Mouse (Mus musculus) A20 (cell line): ENCODE measurements at regions not wholly inside any gene's neighbourhood (a gene's known extent, or its start where the extent isn't known, plus 50 kb on each side); places are given as distances from the start of the nearest gene placed in this dataset.
A peak's percentile ranks its signal among the peaks of the same experiment; 100 is the strongest.

Experiments used
- DNase-seq: peaks from one replicate; pipeline ENCODE4 v3.0.0-alpha.2; 2011; ENCODE audit warnings: low read depth, low spot score

GRCm38 (mm10) chr3:66646251-66646650 lies 334.9 kb upstream of the Rsrc1 start:
- DNase-seq = no peak

DNA sequence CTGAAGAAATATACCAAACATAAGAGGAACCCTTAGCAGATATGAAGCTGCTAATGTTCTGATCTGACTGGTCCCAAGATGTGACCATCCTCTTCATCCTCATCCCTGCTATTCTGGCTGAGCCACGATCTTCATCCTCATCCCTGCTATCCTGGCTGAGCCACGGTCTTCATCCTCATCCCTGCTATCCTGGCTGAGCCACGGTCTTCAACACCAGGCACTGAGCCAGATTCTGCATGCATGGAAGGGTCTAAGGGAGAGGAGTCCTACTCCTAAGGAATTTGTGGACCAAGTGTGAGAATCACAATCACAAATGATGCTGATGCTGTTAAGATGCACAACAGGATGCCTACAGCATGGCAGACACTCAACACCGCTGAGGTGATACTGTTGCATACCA lies 331.9 kb upstream of the Rsrc1 start:
- DNase-seq = no peak

DNA sequence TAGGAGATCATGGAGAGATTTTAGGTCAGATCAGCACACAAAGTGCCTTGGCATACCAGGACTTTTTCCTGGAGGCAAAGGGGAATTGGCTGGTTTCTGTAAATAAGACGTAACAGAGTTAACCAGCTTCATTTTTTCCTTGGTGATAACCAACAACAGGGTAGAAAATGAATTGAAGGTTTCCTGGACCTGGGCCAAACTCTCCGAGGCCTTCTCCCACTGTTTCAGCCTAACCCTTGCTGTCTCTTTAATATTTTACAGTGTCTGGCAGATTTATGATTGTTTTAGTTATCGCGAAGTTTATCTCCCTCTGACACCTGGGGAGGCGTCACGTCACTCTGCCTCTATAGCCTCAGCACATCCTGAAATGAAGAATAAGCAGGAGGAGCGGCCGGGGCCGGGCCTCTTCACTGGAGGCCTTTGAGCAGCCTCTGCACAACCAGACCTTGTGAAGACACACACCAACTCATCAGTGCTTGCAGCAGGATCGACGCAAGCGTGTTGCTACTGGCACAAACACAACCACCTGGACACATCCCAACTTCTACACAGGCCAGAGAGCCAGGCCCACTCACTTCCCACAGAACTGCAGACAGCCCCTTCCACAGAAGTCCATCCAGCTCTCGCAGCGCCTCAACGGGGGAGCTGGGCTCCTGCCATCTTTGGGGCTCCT lies 331.0 kb upstream of the Rsrc1 start:
- no peak for DNase-seq

- DNase-seq = no peak
Measured at GRCm38 (mm10) chr3:66650749-66651472, 330.3 kb upstream of the Rsrc1 start.

DNA sequence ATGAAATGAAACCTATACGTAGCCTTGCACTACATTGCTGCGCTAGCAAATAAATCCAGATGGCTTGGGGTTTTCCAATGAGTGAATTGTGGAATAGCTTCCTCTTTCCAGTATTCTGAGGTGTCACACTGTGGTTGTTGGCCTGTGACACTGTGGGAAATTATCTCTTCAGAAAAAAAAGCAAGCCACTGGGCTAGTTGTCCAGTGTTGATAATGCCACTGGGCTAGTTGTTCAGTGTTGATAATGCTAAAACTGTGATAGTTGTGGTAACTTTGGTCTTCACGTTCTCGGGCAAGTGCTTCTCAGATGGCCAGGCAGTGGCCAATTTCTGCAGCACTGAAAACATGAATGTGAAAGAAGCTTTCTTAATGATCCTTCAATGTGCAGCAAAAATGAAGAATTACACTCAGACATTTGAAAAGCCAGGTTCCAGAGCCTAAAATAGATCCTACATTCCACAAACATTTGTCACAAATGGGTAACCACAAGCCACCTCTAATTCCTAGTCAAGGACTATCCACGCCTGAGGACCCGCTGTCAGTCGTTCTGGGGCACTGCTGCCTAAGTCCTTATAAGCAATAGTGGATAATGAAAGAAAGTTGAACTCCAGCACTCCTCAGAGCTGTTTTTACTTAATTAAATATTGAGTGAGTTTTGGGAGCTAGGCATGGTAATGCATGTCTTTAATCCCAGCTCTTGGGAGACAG lies 328.9 kb upstream of the Rsrc1 start:
- DNase-seq = no peak

GRCm38 (mm10) chr3:66653961-66654360 lies 327.2 kb upstream of the Rsrc1 start:
- no peak for DNase-seq

GRCm38 (mm10) chr3:66654860-66655259 lies 326.3 kb upstream of the Rsrc1 start:
- no peak for DNase-seq

- no peak for DNase-seq
Measured at GRCm38 (mm10) chr3:66656458-66656857, 324.7 kb upstream of the Rsrc1 start.

GRCm38 (mm10) chr3:66660555-66660954 lies 320.6 kb upstream of the Rsrc1 start:
- DNase-seq = no peak

DNA sequence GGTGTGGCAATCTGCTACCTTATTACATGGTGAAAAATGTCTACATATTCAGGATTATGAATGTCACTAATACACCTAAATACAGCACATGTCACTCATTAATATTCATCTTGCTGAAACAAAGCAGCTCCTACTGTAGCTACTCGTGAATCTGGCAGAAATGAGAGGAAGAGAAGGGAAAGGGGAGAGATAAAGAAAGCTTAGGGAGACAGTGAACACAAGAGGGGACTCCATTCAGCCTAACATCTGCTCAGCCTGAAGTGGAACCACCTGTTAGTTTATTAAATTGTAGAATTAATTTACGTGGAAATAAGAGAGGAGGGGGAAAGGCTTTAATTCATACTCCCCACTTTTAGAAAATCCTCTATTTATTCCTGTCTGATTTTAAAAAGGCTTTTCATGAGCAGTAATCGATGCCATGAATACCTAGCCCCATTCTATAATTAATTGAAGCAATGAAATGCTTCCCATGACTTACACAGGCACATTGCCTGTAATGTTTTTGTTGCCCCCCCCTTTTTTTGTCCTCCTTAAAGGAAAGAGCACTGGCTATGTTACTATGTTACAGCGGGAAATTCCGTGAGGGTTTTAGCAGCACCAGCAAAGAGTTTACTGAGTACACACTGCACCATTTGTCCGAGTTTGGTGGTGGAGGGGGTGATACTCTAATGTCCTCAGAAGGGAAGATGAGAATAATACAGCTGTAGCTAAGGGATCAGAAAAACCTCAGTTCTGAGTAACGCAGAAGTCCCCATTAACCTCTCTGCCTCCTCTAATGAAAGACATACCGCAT lies 319.2 kb upstream of the Rsrc1 start:
- no peak for DNase-seq

DNA sequence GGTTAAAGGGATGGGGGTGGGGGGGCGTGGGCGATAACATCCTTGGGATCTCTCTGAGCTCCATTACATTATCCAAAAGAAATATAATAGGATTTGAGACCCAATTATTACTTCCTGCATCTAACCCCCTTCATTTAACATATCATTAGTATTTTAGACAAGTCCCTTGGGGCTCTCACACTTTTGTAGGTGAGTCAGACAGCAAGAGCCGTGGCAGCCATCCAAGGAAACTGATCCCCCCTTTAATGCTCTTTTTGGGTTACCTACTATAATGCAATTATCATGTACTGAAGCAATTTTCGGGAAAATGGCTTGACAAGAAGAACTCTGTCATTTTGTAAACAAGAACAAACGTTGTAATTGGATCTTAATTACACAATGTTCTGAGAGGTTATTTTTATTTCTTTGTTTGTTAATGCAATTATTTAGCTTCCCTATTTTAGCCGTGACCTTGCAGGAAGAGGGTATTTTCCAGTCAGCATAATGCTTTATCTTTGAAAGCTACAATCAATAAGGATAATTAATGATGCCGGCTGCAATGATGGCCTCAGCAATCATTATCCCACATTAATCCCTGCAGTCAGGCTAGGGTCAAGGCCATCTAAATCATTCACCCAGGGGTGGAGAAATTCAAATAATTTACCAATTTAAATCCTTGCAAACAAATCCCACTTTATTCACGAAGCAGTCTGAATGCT lies 297.5 kb upstream of the Rsrc1 start:
- DNase-seq = no peak

- no peak for DNase-seq
Measured at GRCm38 (mm10) chr3:66684287-66684903, 296.8 kb upstream of the Rsrc1 start.

- no peak for DNase-seq
Measured at GRCm38 (mm10) chr3:66685136-66685535, 296.1 kb upstream of the Rsrc1 start.

GRCm38 (mm10) chr3:66687126-66687525 lies 294.1 kb upstream of the Rsrc1 start:
- peak; percentile 9 for DNase-seq

GRCm38 (mm10) chr3:66690906-66691522 lies 290.2 kb upstream of the Rsrc1 start:
- peak; percentile 32 for DNase-seq

DNA sequence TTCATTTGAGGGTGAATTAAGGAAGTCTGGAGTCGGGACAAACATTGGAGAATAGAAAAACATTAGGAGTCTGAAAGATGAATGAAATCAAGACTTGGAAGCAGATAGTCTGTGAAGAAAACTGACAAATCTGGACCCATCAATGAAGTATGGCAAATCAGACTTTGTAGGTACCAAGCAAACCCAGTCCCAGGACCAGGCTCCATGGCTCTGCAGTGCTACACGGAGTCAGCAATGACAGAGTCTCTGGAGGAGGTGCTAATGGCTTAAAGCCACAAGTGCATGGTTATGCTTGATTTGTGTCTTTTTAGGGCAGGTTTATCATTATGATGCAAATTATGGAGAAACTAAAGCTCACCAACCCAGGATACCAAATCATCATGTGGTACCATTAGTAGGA lies 286.1 kb upstream of the Rsrc1 start:
- no peak for DNase-seq

DNA sequence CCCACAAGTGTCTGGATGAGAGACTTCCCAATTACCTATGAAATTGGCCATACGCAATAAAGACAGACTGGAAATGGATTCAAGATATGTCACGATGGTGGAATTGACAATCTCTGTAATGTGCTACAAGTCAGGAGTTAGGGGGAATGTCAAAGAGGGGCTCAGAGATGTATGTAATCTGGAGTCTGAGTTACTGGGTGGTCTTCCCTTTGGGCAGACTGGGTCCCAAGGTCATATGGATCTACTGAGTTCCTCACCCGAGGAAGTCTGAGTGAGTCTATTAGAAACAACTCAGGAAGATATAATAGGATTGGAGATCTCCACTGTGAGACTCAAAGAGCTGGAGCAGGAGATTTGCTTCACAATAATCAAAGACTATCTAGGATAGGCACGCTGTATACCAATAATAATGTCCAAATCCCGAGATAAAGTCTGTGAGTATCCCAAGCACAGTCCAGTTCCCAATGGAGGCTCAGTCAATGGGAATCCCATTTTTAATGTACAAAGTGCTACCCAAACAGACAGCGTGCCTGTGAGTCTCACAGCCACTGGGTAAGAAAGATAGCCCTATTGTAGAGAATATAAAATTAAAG lies 285.4 kb upstream of the Rsrc1 start:
- DNase-seq = no peak

GRCm38 (mm10) chr3:66698083-66698482 lies 283.1 kb upstream of the Rsrc1 start:
- DNase-seq = no peak

- no peak for DNase-seq
Measured at GRCm38 (mm10) chr3:66705766-66706165, 275.4 kb upstream of the Rsrc1 start.

DNA sequence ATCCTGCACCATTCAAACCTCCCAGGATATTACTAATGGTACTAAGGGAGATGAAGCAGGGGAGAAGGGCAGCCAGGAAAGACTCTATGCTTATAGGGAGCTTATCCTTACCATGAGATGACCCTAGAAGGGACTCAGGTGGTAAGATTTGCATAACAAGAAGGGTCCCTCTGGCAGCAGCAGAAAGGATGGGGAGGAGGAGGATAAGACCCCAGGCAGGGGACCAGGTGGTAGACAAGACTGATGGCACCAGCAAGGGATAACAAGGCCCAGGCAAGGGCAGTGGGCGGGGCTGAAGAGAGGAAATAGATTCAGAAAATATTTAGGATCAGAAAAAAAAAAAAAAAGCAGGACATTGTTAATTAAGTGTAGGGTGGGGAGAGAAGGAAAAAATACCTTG lies 245.7 kb upstream of the Rsrc1 start:
- no peak for DNase-seq
